22 mouse cellular contexts compared by ENCODE assay signal in the genomic region with DNA sequence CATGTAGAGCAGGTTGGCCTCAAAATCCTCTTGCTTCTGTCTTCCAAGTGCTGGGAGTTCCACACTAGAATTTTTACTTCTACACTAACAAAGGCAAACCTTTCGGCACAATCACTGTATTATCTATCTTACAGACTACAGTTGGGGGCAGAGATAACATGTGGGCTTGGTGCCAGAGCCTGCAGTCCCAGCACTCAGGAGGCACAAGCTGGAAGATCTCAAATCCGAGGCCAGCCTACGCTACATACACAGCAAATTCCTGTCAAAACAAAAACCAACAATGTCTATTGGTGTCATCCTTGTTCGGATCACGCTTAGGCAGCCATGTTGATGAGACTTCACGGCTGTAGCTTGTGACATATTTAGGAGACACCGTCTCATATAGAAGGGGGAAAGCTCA. TPM values are rescaled to one million over a fixed set of nuclear protein-coding genes. Genes with fewer than 3 reads are reported as not detected.
DNase-seq lines count a peak whose midpoint lies in the region; ATAC-seq lines count a peak whose summit lies in the region.
"Had no signal": no experiment of that assay in that cellular context is flagged by ENCODE, and none has a peak within 500 bp of the region (broad histone marks: within the 10 kb centered on the region; RNA-seq: fewer than 3 reads in every experiment).

No protein-coding gene starts in this region.

- peaks cover 61% of the 10 kb centered on the region for H3K4me1 ChIP-seq in embryonic facial prominence, embryonic 15.5 days
- peaks cover 44% of the 10 kb centered on the region for H3K4me1 ChIP-seq in embryonic facial prominence, embryonic 10.5 days
- peaks cover 21% of the 10 kb centered on the region; the same call in 1 of the 2 replicates for H3K4me1 ChIP-seq in kidney, embryonic 14.5 days (ENCODE audit: control insufficient read depth, insufficient read depth, low read length)
- peaks cover 49% of the 10 kb centered on the region for H3K4me1 ChIP-seq in lung, embryonic 15.5 days

- 61% methylated on average over 7 of the region's 7 CpGs for WGBS in embryonic facial prominence, embryonic 15.5 days
- 89% methylated on average over 7 of the region's 7 CpGs for WGBS in embryonic facial prominence, embryonic 10.5 days
- WGBS in kidney, embryonic 14.5 days: 76% methylated on average over 7 of the region's 7 CpGs
- 40% methylated on average over 7 of the region's 7 CpGs for WGBS in lung, embryonic 15.5 days

- no peaks in the 10 kb centered on the region for H3K9me3 ChIP-seq in embryonic facial prominence, embryonic 15.5 days (replicated peaks)
- H3K9me3 ChIP-seq in embryonic facial prominence, embryonic 10.5 days: no peaks in the 10 kb centered on the region
- H3K9me3 ChIP-seq in kidney, embryonic 14.5 days (ENCODE audit: control insufficient read depth, low read length): no peaks in the 10 kb centered on the region
- H3K9me3 ChIP-seq in lung, embryonic 15.5 days: no peaks in the 10 kb centered on the region
- H3K9me3 ChIP-seq: embryonic facial prominence, embryonic 13.5 days; forebrain, embryonic 13.5 days; G1E; heart, embryonic 13.5 days; hindbrain, embryonic 15.5 days had no signal

- no peaks in the 10 kb centered on the region for H3K27me3 ChIP-seq in embryonic facial prominence, embryonic 15.5 days
- H3K27me3 ChIP-seq in embryonic facial prominence, embryonic 10.5 days (replicated peaks; ENCODE audit: low read depth, poor library complexity, severe bottlenecking): 0 out of 2 replicates have a peak, but pooled peaks cover 3% of the 10 kb centered on the region
- H3K27me3 ChIP-seq in kidney, embryonic 14.5 days (ENCODE audit: control insufficient read depth, insufficient read depth, low read length): no peaks in the 10 kb centered on the region
- H3K27me3 ChIP-seq in lung, embryonic 15.5 days: no peaks in the 10 kb centered on the region
- H3K27me3 ChIP-seq: embryonic facial prominence, embryonic 13.5 days; forebrain, embryonic 13.5 days; heart, embryonic 13.5 days; hindbrain, embryonic 15.5 days had no signal

- 0 out of 2 replicates have a peak overlapping the region, but pooled peaks have one; percentile 8 for H3K27ac ChIP-seq in embryonic facial prominence, embryonic 15.5 days (replicated peaks)
- H3K27ac ChIP-seq in embryonic facial prominence, embryonic 10.5 days (replicated peaks): no peak overlapping the region
- H3K27ac ChIP-seq in kidney, embryonic 14.5 days (ENCODE audit: low read depth, low read length): no peak overlapping the region
- H3K27ac ChIP-seq in lung, embryonic 15.5 days: peak overlapping the region; percentile 2; the same call in 1 of the 2 replicates
- H3K27ac ChIP-seq: embryonic facial prominence, embryonic 13.5 days; forebrain, embryonic 13.5 days; heart, embryonic 13.5 days; hindbrain, embryonic 15.5 days had no signal

- no peak overlapping the region for H3K9ac ChIP-seq in embryonic facial prominence, embryonic 15.5 days
- H3K9ac ChIP-seq in kidney, embryonic 14.5 days (ENCODE audit: low read depth, low read length): no peak overlapping the region
- no peak overlapping the region for H3K9ac ChIP-seq in lung, embryonic 15.5 days
- H3K9ac ChIP-seq: embryonic facial prominence, embryonic 13.5 days; forebrain, embryonic 13.5 days; forebrain, postnatal 0 days; heart, embryonic 13.5 days; hindbrain, embryonic 15.5 days had no signal

- no peak for DNase-seq in embryonic facial prominence, embryonic 10.5 days (ENCODE audit: low spot score)
- peak; percentile 61 for DNase-seq in kidney, postnatal 10 days
- DNase-seq in lung, postnatal 14 days: no peak
- DNase-seq in adrenal gland, postnatal 25 days: no peak
- DNase-seq: adrenal gland, postnatal 10 days; B cell, adult 2 months; cerebellum, adult 8-10 months; cerebellum, postnatal 14 days; forebrain, postnatal 0 days; gastrocnemius, postnatal 36 days; heart, adult 11 months; heart, postnatal 36 days had no signal

- no peak overlapping the region for H3K4me2 ChIP-seq in embryonic facial prominence, embryonic 15.5 days (replicated peaks)
- no peak overlapping the region for H3K4me2 ChIP-seq in kidney, embryonic 14.5 days (replicated peaks; ENCODE audit: low read depth, low read length)
- no peak overlapping the region for H3K4me2 ChIP-seq in lung, embryonic 15.5 days
- H3K4me2 ChIP-seq: forebrain, embryonic 13.5 days; heart, embryonic 13.5 days; hindbrain, embryonic 15.5 days had no signal

- H3K4me3 ChIP-seq in embryonic facial prominence, embryonic 15.5 days (replicated peaks): no peak overlapping the region
- no peak overlapping the region for H3K4me3 ChIP-seq in embryonic facial prominence, embryonic 10.5 days
- H3K4me3 ChIP-seq in kidney, embryonic 14.5 days (ENCODE audit: low read length): no peak overlapping the region
- no peak overlapping the region for H3K4me3 ChIP-seq in lung, embryonic 15.5 days
- H3K4me3 ChIP-seq: embryonic facial prominence, embryonic 13.5 days; forebrain, embryonic 13.5 days; heart, embryonic 13.5 days; hindbrain, embryonic 15.5 days had no signal

- no peak for ATAC-seq in embryonic facial prominence, embryonic 15.5 days (ENCODE audit: insufficient number of reproducible peaks, low FRiP score, low TSS enrichment, low read depth)
- ATAC-seq in kidney, embryonic 14.5 days (ENCODE audit: low FRiP score, low TSS enrichment): no peak
- ATAC-seq in lung, embryonic 15.5 days (ENCODE audit: borderline replicate concordance, extremely low read depth, low FRiP score, low TSS enrichment): peak; percentile 44; the same call in 1 of the 2 replicates
- ATAC-seq in megakaryocyte-erythroid progenitor cell, adult 5-6 weeks (replicated peaks; ENCODE audit: low FRiP score, low TSS enrichment, poor library complexity, severe bottlenecking): 0 out of 2 replicates have a peak, but pooled peaks have one; percentile 55
- ATAC-seq: CD4-positive, CD25-positive, alpha-beta regulatory T cell, adult 4 months; forebrain, embryonic 13.5 days; forebrain, postnatal 0 days had no signal

- no peaks in the 10 kb centered on the region for H3K36me3 ChIP-seq in embryonic facial prominence, embryonic 15.5 days
- H3K36me3 ChIP-seq in embryonic facial prominence, embryonic 10.5 days (replicated peaks): no peaks in the 10 kb centered on the region
- H3K36me3 ChIP-seq in kidney, embryonic 14.5 days (ENCODE audit: control insufficient read depth, insufficient read depth, low read length): no peaks in the 10 kb centered on the region
- no peaks in the 10 kb centered on the region for H3K36me3 ChIP-seq in lung, embryonic 15.5 days
- H3K36me3 ChIP-seq: embryonic facial prominence, embryonic 13.5 days; heart, embryonic 13.5 days; hindbrain, embryonic 15.5 days had no signal

RNA-seq across cellular contexts. Expression of gene Pik3r1, which starts 36.2 kb away (rescaled TPM):
- 44.7 and 46.0 TPM in 2 replicates for polyA plus RNA-seq in embryonic facial prominence, embryonic 15.5 days (2015; fragmentation: Nextera tagmentation; extraction: Ambion mirVana)
- 14.7 and 18.9 TPM in 2 replicates for polyA plus RNA-seq in embryonic facial prominence, embryonic 10.5 days (2016; fragmentation: Nextera tagmentation; extraction: Ambion mirVana)
- polyA plus RNA-seq in kidney, embryonic 14.5 days (2014; fragmentation: Nextera tagmentation; extraction: Ambion mirVana): 34.9 and 63.2 TPM in 2 replicates
- polyA plus RNA-seq in lung, embryonic 15.5 days (2015; fragmentation: Nextera tagmentation; extraction: Ambion mirVana): 22.8 and 28.6 TPM in 2 replicates
- total RNA-seq in megakaryocyte-erythroid progenitor cell, adult 5-6 weeks (2014; fragmentation: Nextera tagmentation): 47.7 and 67.6 TPM in 2 replicates
- 98.6 and 115 TPM in 2 replicates for total RNA-seq in megakaryocyte-erythroid progenitor cell, adult 5-6 weeks (2017)
- 130 and 193 TPM in 2 replicates for total RNA-seq in adrenal gland, postnatal 25 days (2021)

Comparison
In these comparisons a context has a peak if more than half of its experiments do, and no peak if none do; other contexts are left out.
1. H3K27ac ChIP-seq: peak in embryonic facial prominence, embryonic 15.5 days (single experiment) and lung, embryonic 15.5 days (single experiment); none in embryonic facial prominence, embryonic 10.5 days (single experiment) and kidney, embryonic 14.5 days (single experiment).
2. ATAC-seq: peak in lung, embryonic 15.5 days (single experiment) and megakaryocyte-erythroid progenitor cell, adult 5-6 weeks (single experiment); none in embryonic facial prominence, embryonic 15.5 days (single experiment) and kidney, embryonic 14.5 days (single experiment).